Mouse (Mus musculus): Measurements from ENCODE around the gene Hist1h1d.

DNA sequence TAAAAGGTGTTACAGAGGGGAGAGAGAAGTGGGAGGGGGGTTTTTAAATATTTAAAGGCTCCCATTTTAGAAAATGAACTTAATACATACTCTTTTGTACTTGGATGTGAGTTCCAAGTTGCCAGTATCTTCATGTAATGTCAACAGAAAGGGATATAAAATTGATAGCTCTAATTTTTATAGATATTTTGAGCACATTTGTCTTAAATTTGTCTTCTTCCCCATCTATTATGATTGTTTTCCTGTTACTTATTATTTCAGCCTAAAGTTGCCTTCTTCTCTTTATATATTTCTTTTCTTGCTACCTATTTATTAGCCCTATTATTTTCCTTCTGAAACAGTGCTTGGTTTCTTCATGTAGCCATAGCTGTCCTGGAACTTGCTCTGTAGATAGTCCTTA, at the start of gene Hist1h1d:
- TF ChIP-seq CTCF (IDR thresholded peaks at IDR 0.05) = no peak
- no peak for TF ChIP-seq POLR2A (IDR thresholded peaks at IDR 0.05; ENCODE audit: insufficient read depth, low read depth, low read length)
- TF ChIP-seq EP300 (IDR thresholded peaks at IDR 0.05; ENCODE audit: insufficient read depth, low read depth, low read length) = no peak
